Mouse (Mus musculus) heart, embryonic 11.5 days (tissue): ENCODE results near the gene Chka. TPM values are rescaled to one million over a fixed set of nuclear protein-coding genes. Genes with fewer than 3 reads are reported as not detected.

Experiments
- ATAC-seq: fragments of 200-750 bp; cut with Nextera tagmentation; replicated peaks from 2 replicates; pipeline ENCODE4 v1.8.0; 2017; ENCODE audit warnings: moderate library complexity; ENCODE audit not compliant: insufficient number of reproducible peaks, low FRiP score, low TSS enrichment
- H3K27ac ChIP-seq: fragments of 300-500 bp; sonication (generic); 2 replicates; pipeline ENCODE4 v1.5.1; 2014; ENCODE audit warnings: mild to moderate bottlenecking, low read depth, low read length
- H3K27me3 ChIP-seq: fragments of 300-500 bp; sonication (generic); 2 replicates; pipeline ENCODE4 v1.6.1; 2014; ENCODE audit warnings: mild to moderate bottlenecking, low read length, mixed read lengths; ENCODE audit not compliant: control insufficient read depth, insufficient read depth
- H3K36me3 ChIP-seq: fragments of 300-500 bp; sonication (generic); 2 replicates; pipeline ENCODE4 v1.6.1; 2014; ENCODE audit warnings: mild to moderate bottlenecking, low read length, moderate library complexity, mixed read lengths; ENCODE audit not compliant: control insufficient read depth, insufficient read depth
- H3K4me1 ChIP-seq: fragments of 300-500 bp; sonication (generic); 2 replicates; pipeline ENCODE4 v1.6.1; 2014; ENCODE audit warnings: low read length; ENCODE audit not compliant: control insufficient read depth, insufficient read depth
- H3K4me2 ChIP-seq: fragments of 300-500 bp; sonication (generic); 2 replicates; pipeline ENCODE4 v1.6.1; 2014; ENCODE audit warnings: mild to moderate bottlenecking, moderate library complexity
- H3K4me3 ChIP-seq: fragments of 300-500 bp; sonication (generic); 2 replicates; pipeline ENCODE4 v1.5.1; 2014; ENCODE audit warnings: low read depth, low read length
- H3K9ac ChIP-seq: fragments of 300-500 bp; sonication (generic); 2 replicates; pipeline ENCODE4 v1.6.1; 2014; ENCODE audit warnings: mild to moderate bottlenecking, low read depth, low read length, moderate library complexity
- H3K9me3 ChIP-seq: fragments of 300-500 bp; sonication (generic); replicated peaks from 2 replicates; pipeline ENCODE4 v1.6.1; 2016; ENCODE audit warnings: low read length; ENCODE audit not compliant: control insufficient read depth
- WGBS: fragments of 180-500 bp; shearing (Covaris S2); extraction: QIAGEN DNeasy Blood & Tissue Kit; methylation state at CpG from one replicate; pipeline ENCODE4 v1.1.7; 2014; ENCODE audit not compliant: insufficient replicate concordance; 5-methylcytosine and 5-hydroxymethylcytosine counted together
- polyA plus RNA-seq: library from polyadenylated mRNA; unstranded; fragments of >200 nt; fragmentation: Nextera tagmentation; extraction: Ambion mirVana; gene quantifications from 2 replicates; pipeline ENCODE4 v1.2.1, GENCODE M21; 2014

Chka gene
- polyA plus RNA-seq, 1 experiment from 2014 or later, result 26.6 TPM

GRCm38 (mm10) chr19:3907876-3908660 lies 56.5 kb downstream of the Chka start:
- ATAC-seq, result no peak
- H3K4me1 ChIP-seq, result peaks cover 32% of the 10 kb centered on the region
- H3K9ac ChIP-seq, result no peak overlapping the region
- 0 out of 2 replicates have a peak, but pooled peaks cover 3% of the 10 kb centered on the region for H3K36me3 ChIP-seq
- no peaks in the 10 kb centered on the region for H3K27me3 ChIP-seq
- H3K27ac ChIP-seq, result no peak overlapping the region
- H3K4me2 ChIP-seq, result no peak overlapping the region
- WGBS, result 75% methylated on average over 8 of the region's 8 CpGs
- no peak overlapping the region for H3K4me3 ChIP-seq
- no peaks in the 10 kb centered on the region for H3K9me3 ChIP-seq

GRCm38 (mm10) chr19:3910206-3910605 lies 58.6 kb downstream of the Chka start:
- no peak overlapping the region for H3K4me3 ChIP-seq
- H3K9ac ChIP-seq, result no peak overlapping the region
- H3K27ac ChIP-seq, result no peak overlapping the region
- H3K4me1 ChIP-seq, result peaks cover 27% of the 10 kb centered on the region
- no peak for ATAC-seq
- 0 out of 2 replicates have a peak, but pooled peaks cover 3% of the 10 kb centered on the region for H3K36me3 ChIP-seq
- no peaks in the 10 kb centered on the region for H3K9me3 ChIP-seq
- H3K27me3 ChIP-seq, result no peaks in the 10 kb centered on the region
- 79% methylated on average over 5 of the region's 5 CpGs for WGBS
- H3K4me2 ChIP-seq, result no peak overlapping the region

GRCm38 (mm10) chr19:3912337-3913204 lies 61.0 kb downstream of the Chka start, which contains the start of gene Ndufs8:
Gene Ndufs8, minus strand, starts transcription at chr19:3912774.
- Histone ChIP-seq H3K36me3 (0 out of 2 replicates have a peak, but pooled peaks cover 3% of the 10 kb centered on the region), H3K4me2 (peak within 1 kb of the TSS; percentile 78), H3K27me3 (no peaks in the 10 kb centered on the region), H3K27ac (peak within 1 kb of the TSS; percentile 78), H3K4me3 (peak within 1 kb of the TSS; percentile 62), H3K9me3 (no peaks in the 10 kb centered on the region), H3K9ac (peak within 1 kb of the TSS; percentile 77), H3K4me1 (peaks cover 14% of the 10 kb centered on the region)
- peak; percentile 96 for ATAC-seq
- WGBS, result under 1% methylated on average over 43 of the region's 43 CpGs

GRCm38 (mm10) chr19:3913692-3914091 lies 62.1 kb downstream of the Chka start:
- no peaks in the 10 kb centered on the region for H3K27me3 ChIP-seq
- H3K36me3 ChIP-seq, result no peaks in the 10 kb centered on the region
- H3K27ac ChIP-seq, result peak overlapping the region; percentile 78; the same call in 1 of the 2 replicates
- peak overlapping the region; percentile 77 for H3K9ac ChIP-seq
- peak overlapping the region; percentile 67 for H3K4me2 ChIP-seq
- H3K4me1 ChIP-seq, result peaks cover 14% of the 10 kb centered on the region
- H3K9me3 ChIP-seq, result no peaks in the 10 kb centered on the region
- WGBS, result 83% methylated on average over 8 of the region's 8 CpGs
- ATAC-seq, result no peak
- H3K4me3 ChIP-seq, result peak overlapping the region; percentile 62

GRCm38 (mm10) chr19:3914535-3914934 lies 63.0 kb downstream of the Chka start:
- H3K27ac ChIP-seq, result no peak overlapping the region
- H3K36me3 ChIP-seq, result no peaks in the 10 kb centered on the region
- H3K4me1 ChIP-seq, result peaks cover 17% of the 10 kb centered on the region
- no peaks in the 10 kb centered on the region for H3K9me3 ChIP-seq
- 86% methylated on average over 5 of the region's 5 CpGs for WGBS
- ATAC-seq, result no peak
- no peaks in the 10 kb centered on the region for H3K27me3 ChIP-seq
- H3K4me3 ChIP-seq, result no peak overlapping the region
- no peak overlapping the region for H3K9ac ChIP-seq
- no peak overlapping the region for H3K4me2 ChIP-seq

GRCm38 (mm10) chr19:3916727-3917126 lies 65.2 kb downstream of the Chka start:
- WGBS, result 75% methylated on average over 11 of the region's 11 CpGs

GRCm38 (mm10) chr19:3919928-3920327 lies 68.4 kb downstream of the Chka start:
- ATAC-seq, result no peak
- Histone ChIP-seq H3K27ac (no peak overlapping the region), H3K27me3 (no peaks in the 10 kb centered on the region), H3K36me3 (no peaks in the 10 kb centered on the region), H3K4me3 (no peak overlapping the region), H3K4me1 (peaks cover 3% of the 10 kb centered on the region; the same call in 1 of the 2 replicates), H3K9me3 (no peaks in the 10 kb centered on the region), H3K9ac (no peak overlapping the region), H3K4me2 (no peak overlapping the region)

More at GRCm38 (mm10) chr19:3916727-3917126, 65.2 kb downstream of the Chka start:
- H3K4me2 ChIP-seq, result no peak overlapping the region
- no peak for ATAC-seq
- no peaks in the 10 kb centered on the region for H3K27me3 ChIP-seq
- no peaks in the 10 kb centered on the region for H3K36me3 ChIP-seq
- H3K27ac ChIP-seq, result no peak overlapping the region
- 0 out of 2 replicates have a peak overlapping the region, but pooled peaks have one; percentile 34 for H3K9ac ChIP-seq
- no peaks in the 10 kb centered on the region for H3K9me3 ChIP-seq
- no peak overlapping the region for H3K4me3 ChIP-seq
- H3K4me1 ChIP-seq, result peaks cover 14% of the 10 kb centered on the region

GRCm38 (mm10) chr19:3922661-3923371 lies 71.2 kb downstream of the Chka start:
- ATAC-seq, result no peak
- no peaks in the 10 kb centered on the region for H3K27me3 ChIP-seq
- no peak overlapping the region for H3K4me3 ChIP-seq
- no peak overlapping the region for H3K27ac ChIP-seq
- WGBS, result 58% methylated on average over 10 of the region's 10 CpGs
- no peaks in the 10 kb centered on the region for H3K9me3 ChIP-seq
- no peaks in the 10 kb centered on the region for H3K36me3 ChIP-seq
- no peak overlapping the region for H3K9ac ChIP-seq
- no peak overlapping the region for H3K4me2 ChIP-seq
- H3K4me1 ChIP-seq, result peaks cover 3% of the 10 kb centered on the region; the same call in 1 of the 2 replicates
